Mouse (Mus musculus): ENCODE measurements around the gene Tdpoz2. TPM values are rescaled to one million over a fixed set of nuclear protein-coding genes. Genes with fewer than 3 reads are reported as not detected.
"Not testable (repeated sequence)": the region's sequence is repeated elsewhere in the genome, so short reads cannot be mapped to it uniquely, and the experiment has no call there.

The Tdpoz2 gene
- not detected in 2 replicates for polyA plus RNA-seq (2016; fragmentation: Nextera tagmentation; extraction: Ambion mirVana)

DNA sequence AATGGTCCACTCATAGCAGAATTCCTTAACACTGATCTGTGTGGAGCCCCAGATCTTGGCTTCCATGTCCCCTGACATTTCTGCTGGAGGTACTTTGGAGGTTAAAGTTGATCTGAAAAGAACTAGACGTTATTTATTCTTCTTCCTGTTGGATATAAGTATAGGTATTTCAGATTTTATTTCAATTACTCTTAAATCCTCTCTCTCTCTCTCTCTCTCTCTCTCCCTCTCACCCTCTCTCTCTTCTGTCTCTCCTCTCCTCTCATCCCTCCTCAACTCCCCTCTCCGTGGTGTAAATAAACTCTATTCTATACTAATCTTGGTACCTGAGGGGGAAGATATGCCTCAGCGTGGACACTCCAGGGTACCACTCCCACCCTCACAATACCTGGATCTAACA, at the start of gene Tdpoz2:
Gene Tdpoz2 (minus strand): TSS at position 101 of the 400 bp plus-strand sequence.
- Histone ChIP-seq H3K9ac (no peak within 1 kb of the TSS), H3K27me3 (no peaks in the 10 kb centered on the region), H3K36me3 (no peaks in the 10 kb centered on the region), H3K4me2 (replicated peaks) (no peak within 1 kb of the TSS), H3K4me3 (no peak within 1 kb of the TSS), H3K27ac (no peak within 1 kb of the TSS), H3K9me3 (no peaks in the 10 kb centered on the region), H3K4me1 (no peaks in the 10 kb centered on the region)
- ATAC-seq (ENCODE audit: insufficient number of reproducible peaks, insufficient read depth, low FRiP score, low TSS enrichment), result no peak
- 77% methylated on average over 3 of the region's 3 CpGs for WGBS

DNA sequence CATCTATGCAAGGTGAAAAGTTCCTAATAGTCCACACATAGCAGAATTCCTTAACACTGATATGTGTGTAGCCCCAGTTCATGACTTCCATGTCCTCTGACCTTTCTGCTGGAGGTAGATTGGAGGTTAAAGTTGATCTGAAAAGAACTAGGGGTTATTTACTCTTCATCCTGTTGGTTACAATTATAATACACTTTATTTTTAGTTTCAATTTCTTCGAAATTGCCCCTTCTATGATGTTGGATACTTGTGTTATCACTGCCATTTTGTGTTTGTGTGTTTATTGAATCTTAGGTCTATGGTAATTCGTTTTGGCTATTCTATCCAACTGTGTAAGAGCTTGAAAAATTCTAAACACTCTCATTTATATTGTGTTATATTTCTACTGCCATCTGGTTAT, 40.5 kb upstream of the Tdpoz2 start, which contains the start of gene Gm37596:
Gene Gm37596 (minus strand): TSS at position 101 of the 400 bp plus-strand sequence.
- H3K4me3 ChIP-seq; ATAC-seq (ENCODE audit: insufficient number of reproducible peaks, insufficient read depth, low FRiP score, low TSS enrichment); H3K27me3 ChIP-seq; H3K36me3 ChIP-seq; H3K4me2 ChIP-seq (replicated peaks); H3K4me1 ChIP-seq; H3K9ac ChIP-seq; H3K9me3 ChIP-seq; H3K27ac ChIP-seq: not testable (repeated sequence)
- 73% methylated on average over 1 of the region's 2 CpGs for WGBS

DNA sequence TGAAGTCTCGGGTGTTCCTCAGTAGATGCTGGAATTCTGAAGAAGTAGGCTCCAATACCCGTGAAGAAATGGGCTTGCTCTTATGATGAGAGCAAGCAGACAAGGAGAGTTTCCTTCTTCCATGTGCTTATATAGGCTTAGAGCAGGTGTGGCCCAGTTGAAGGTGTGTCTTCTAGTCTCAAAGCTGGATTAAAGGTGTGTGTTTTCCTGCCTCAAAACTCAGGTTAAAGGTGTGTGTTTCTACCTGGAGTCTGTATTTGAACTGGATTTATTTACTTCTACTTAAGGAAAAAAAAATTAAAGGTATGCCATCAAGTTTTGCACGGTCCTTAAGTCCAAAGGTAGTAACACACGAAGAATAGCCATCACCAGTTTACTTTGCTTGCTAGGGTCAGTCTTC, 23.7 kb upstream of the Tdpoz2 start, which contains the start of gene Tdpoz1:
Gene Tdpoz1 (minus strand): TSS at position 101 of the 400 bp plus-strand sequence.
- H3K27ac ChIP-seq; H3K4me3 ChIP-seq; H3K4me2 ChIP-seq (replicated peaks); H3K27me3 ChIP-seq; H3K36me3 ChIP-seq; H3K4me1 ChIP-seq; H3K9ac ChIP-seq; ATAC-seq (ENCODE audit: insufficient number of reproducible peaks, insufficient read depth, low FRiP score, low TSS enrichment); H3K9me3 ChIP-seq: not testable (repeated sequence)
- WGBS, result 78% methylated on average over 3 of the region's 4 CpGs

DNA sequence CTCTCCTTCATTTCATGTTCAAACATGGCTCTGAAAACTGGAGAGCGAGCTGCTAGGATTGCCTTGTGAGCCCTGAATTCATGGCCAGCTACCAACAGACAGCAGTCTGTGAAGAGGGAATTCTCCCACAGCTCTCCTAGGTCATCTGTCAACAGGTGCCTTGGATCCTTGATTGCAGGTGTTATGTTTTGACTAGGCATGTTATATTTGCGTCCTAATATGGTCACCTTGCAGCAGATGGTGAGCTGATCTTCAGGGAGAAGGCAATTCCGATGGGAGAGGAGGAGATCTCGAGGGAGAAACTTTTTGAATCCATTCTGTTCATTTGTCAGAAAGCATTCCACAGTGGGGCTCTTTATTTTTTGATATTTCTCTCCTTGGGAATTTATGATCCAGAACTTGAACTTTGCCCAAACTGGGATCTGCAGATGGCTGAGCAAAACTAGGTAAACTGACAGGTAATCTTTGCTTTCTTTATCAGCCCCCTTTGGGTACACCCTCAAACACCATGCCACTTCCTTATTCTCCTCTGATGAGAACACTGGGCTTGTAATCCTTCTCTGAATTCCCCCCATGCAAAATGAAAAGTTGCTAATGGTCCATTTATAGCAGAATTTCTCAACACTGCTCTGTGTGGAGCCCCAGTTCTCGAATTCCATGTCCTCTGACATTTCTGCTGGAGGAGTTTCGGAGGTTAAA, 18.5 kb upstream of the Tdpoz2 start:
- H3K27me3 ChIP-seq; ATAC-seq (ENCODE audit: insufficient number of reproducible peaks, insufficient read depth, low FRiP score, low TSS enrichment): not testable (repeated sequence)

DNA sequence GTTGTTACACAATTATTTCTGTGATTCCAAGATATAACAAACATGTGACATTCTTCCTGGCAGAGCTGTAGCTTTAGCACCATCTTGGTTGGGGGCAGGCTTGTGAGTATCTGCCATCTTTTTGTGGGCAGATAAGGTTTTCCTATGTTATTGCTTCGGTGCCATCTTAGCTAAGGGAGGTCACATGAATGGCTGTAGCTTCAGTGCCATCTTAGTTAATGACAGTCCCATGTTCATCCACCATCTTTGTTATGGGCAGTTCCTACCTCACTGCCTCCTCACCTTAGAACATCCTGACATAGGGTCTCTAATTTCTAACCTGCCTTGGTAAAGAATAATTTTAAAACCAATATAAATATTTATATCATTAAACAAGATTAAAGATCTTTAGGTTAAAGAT, 1.8 kb upstream of the Tdpoz2 start:
- H3K9me3 ChIP-seq, result no peaks in the 10 kb centered on the region
- WGBS, result 81% methylated on average over 1 of the region's 1 CpGs
- no peaks in the 10 kb centered on the region for H3K27me3 ChIP-seq
- no peaks in the 10 kb centered on the region for H3K36me3 ChIP-seq
- H3K4me3 ChIP-seq, result no peak overlapping the region
- H3K4me2 ChIP-seq (replicated peaks), result no peak overlapping the region
- no peak overlapping the region for H3K27ac ChIP-seq
- no peaks in the 10 kb centered on the region for H3K4me1 ChIP-seq
- ATAC-seq (ENCODE audit: insufficient number of reproducible peaks, insufficient read depth, low FRiP score, low TSS enrichment), result no peak
- H3K9ac ChIP-seq, result no peak overlapping the region

More for the DNA sequence above, 18.5 kb upstream of the Tdpoz2 start:
- not testable (repeated sequence) for H3K36me3 ChIP-seq; H3K27ac ChIP-seq; H3K4me3 ChIP-seq; H3K4me2 ChIP-seq (replicated peaks); H3K9me3 ChIP-seq; H3K9ac ChIP-seq; H3K4me1 ChIP-seq
- WGBS, result 79% methylated on average over 5 of the region's 6 CpGs

DNA sequence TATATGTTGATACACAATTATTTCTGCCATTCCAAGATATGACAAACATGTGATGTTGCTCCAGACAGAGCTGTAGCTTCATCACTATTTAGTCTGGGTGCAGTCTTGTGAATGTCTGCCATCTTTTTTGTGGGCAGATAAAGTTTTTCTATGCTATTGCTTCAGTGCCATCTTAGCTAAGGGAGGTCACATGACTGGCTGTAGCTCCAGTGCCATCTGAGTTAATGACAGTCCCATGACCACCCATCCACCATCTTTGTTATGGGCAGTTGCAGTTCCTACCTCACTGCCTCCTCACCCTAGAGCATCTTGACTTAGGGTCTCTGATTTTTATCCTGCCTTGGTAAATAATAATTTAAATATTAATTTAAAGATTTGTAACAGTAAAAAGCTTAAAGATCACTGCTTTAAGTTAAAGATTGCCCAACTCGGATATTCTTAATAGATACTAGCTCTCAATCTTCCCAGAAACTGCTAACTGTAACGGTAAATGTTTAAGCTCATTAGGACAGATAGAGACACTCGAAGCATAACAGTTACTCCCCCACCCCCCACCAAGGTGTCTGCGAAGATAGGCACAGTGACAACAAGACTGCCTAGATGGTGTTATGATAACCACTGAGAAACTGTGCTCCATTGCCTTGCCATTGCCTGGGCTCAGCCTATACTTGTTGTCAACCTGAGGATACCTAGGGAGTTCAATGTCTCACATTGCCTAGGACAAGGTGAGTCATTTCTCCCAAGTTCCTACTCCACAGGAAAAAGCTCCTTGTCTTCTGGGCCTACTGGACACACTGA, 21.4 kb downstream of the Tdpoz2 start:
- H3K9ac ChIP-seq; H3K4me2 ChIP-seq (replicated peaks); ATAC-seq (ENCODE audit: insufficient number of reproducible peaks, insufficient read depth, low FRiP score, low TSS enrichment); H3K4me3 ChIP-seq; H3K27ac ChIP-seq; H3K27me3 ChIP-seq; H3K36me3 ChIP-seq; H3K4me1 ChIP-seq; H3K9me3 ChIP-seq: not testable (repeated sequence)
- 80% methylated on average over 4 of the region's 4 CpGs for WGBS

DNA sequence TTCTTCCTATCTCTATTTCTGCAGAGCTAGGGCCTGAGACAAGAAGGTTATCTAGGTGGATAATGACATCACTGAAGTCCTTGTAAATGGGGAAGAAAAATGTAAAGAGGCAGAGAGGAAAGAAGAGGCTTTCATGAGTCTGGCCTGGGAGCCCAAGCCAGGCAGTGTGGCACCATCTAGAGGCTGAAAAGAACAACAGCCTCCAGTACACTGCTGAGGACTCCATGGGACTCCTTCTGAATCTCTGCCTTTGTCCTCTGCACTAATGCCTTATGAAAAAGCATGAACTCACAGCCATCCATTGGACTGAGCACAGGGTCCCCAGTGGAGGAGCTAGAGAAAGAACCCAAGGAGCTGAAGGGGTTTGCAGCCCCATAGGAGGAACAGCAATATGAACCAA, 43.5 kb downstream of the Tdpoz2 start:
- H3K36me3 ChIP-seq; H3K9ac ChIP-seq; H3K9me3 ChIP-seq; H3K4me3 ChIP-seq; H3K27me3 ChIP-seq; H3K4me2 ChIP-seq (replicated peaks); H3K4me1 ChIP-seq; H3K27ac ChIP-seq; ATAC-seq (ENCODE audit: insufficient number of reproducible peaks, insufficient read depth, low FRiP score, low TSS enrichment): not testable (repeated sequence)

DNA sequence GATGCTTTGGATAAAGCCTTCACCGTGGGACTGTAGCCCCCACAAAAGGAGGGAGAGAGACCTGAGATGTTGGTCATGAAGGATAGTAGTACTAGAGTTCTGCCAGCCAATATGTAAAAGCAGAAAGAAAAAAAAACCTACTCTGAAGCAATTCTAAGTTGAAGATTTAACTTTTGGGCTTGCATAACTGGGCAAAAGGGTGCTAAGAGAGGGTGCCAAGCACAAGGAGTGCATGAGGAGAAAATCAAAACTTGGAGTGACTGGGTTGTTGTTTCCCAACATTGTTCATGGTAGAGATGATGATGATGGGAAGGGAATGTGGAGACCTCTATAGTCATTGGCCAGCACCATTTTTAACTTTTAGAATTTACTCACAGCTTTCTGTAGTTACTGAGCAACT, 50.6 kb downstream of the Tdpoz2 start:
- peaks cover 7% of the 10 kb centered on the region; the same call in 1 of the 2 replicates for H3K4me1 ChIP-seq
- H3K9ac ChIP-seq, result no peak overlapping the region
- H3K9me3 ChIP-seq, result no peaks in the 10 kb centered on the region
- no peaks in the 10 kb centered on the region for H3K36me3 ChIP-seq
- no peak overlapping the region for H3K4me2 ChIP-seq (replicated peaks)
- no peak for ATAC-seq (ENCODE audit: insufficient number of reproducible peaks, insufficient read depth, low FRiP score, low TSS enrichment)
- 67% methylated on average over 1 of the region's 1 CpGs for WGBS
- no peaks in the 10 kb centered on the region for H3K27me3 ChIP-seq
- H3K27ac ChIP-seq, result no peak overlapping the region
- H3K4me3 ChIP-seq, result no peak overlapping the region

Other genes starting within 250 kb of the Tdpoz2 start
- 0.65 and 0.76 TPM in 2 replicates for gene Tchh, start 210.4 kb downstream of the Tdpoz2 start, polyA plus RNA-seq (2016; fragmentation: Nextera tagmentation; extraction: Ambion mirVana)
- not detected in 2 replicates for gene Tchhl1, start 183.9 kb downstream of the Tdpoz2 start, polyA plus RNA-seq (2016; fragmentation: Nextera tagmentation; extraction: Ambion mirVana)
- 833 and 880 TPM in 2 replicates for gene S100a11, start 132.2 kb downstream of the Tdpoz2 start, polyA plus RNA-seq (2016; fragmentation: Nextera tagmentation; extraction: Ambion mirVana)
- gene S100a10, start 97.6 kb downstream of the Tdpoz2 start, polyA plus RNA-seq (2016; fragmentation: Nextera tagmentation; extraction: Ambion mirVana), result 379 and 392 TPM in 2 replicates
- gene Tdpoz1, start 23.6 kb upstream of the Tdpoz2 start, polyA plus RNA-seq (2016; fragmentation: Nextera tagmentation; extraction: Ambion mirVana), result not detected in 2 replicates
- not detected in 2 replicates for gene Gm37596, start 40.4 kb upstream of the Tdpoz2 start, polyA plus RNA-seq (2016; fragmentation: Nextera tagmentation; extraction: Ambion mirVana)
- gene Gm5773, start 120.3 kb upstream of the Tdpoz2 start, polyA plus RNA-seq (2016; fragmentation: Nextera tagmentation; extraction: Ambion mirVana), result not detected in 2 replicates
- not detected in 2 replicates for gene Tdpoz4, start 143.7 kb upstream of the Tdpoz2 start, polyA plus RNA-seq (2016; fragmentation: Nextera tagmentation; extraction: Ambion mirVana)
- gene Tdpoz3, start 173.3 kb upstream of the Tdpoz2 start, polyA plus RNA-seq (2016; fragmentation: Nextera tagmentation; extraction: Ambion mirVana), result not detected in 2 replicates